Mouse (Mus musculus) heart, adult 18-20 months (tissue): ENCODE measurements around the gene Agt. TPM values are rescaled to one million over a fixed set of nuclear protein-coding genes. Genes with fewer than 3 reads are reported as not detected.

ENCODE experiments used
- DNase-seq, 2 experiments: peaks; one replicate each; pipeline ENCODE4 v3.0.0; 2021 to 2022; ENCODE audit warnings: mixed read lengths in 1 of 2
- long read RNA-seq, 2 experiments: library from polyadenylated mRNA; stranded (forward); transcript quantifications; one replicate each; pipeline ENCODE4 v2.0.0; 2021
- total RNA-seq, 2 experiments: library from RNA; stranded (reverse); gene quantifications; 2 replicates each; pipeline ENCODE4 v1.2.3; 2021

Gene Agt
- 1 to 10 TPM; 7.8 to 9.2 TPM for total RNA-seq
- long read RNA-seq, experiment 1, transcript Agt-201 (5 exons, 1,891 nt), result major isoform, 5 of 8 reads
- long read RNA-seq, experiment 1, partial matches to known transcripts, result 1 of 8 reads
- long read RNA-seq, experiment 1, other reads (novel, unspliced or antisense), result 2 of 8 reads
- long read RNA-seq, experiment 2, partial matches to known transcripts, result 2 of 5 reads
- long read RNA-seq, experiment 2, other reads (novel, unspliced or antisense), result 2 of 5 reads

DNA sequence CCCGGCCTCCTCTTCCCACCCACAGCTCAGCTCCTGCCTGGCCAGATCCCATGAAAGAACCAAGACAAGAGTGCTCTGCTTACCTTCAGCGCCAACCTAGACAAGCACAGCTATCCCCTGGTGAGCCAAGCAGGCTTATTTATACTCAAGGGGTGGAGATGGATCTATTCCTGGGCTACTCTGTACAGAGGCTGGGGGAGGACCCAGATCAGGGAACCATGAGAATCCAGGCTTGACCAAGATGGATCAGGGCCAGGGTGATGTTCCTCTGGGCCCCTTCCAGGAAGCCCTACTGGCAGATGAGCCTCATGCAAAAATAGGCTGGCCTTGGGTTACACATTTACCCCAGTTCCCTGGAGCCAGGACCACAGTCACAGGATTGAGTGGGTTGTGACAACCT lies at the start of gene Agt:
Gene Agt, minus strand, starts transcription at position 114 of the 400 bp plus-strand sequence.
- peak; percentile 83 to 87 for DNase-seq

DNA sequence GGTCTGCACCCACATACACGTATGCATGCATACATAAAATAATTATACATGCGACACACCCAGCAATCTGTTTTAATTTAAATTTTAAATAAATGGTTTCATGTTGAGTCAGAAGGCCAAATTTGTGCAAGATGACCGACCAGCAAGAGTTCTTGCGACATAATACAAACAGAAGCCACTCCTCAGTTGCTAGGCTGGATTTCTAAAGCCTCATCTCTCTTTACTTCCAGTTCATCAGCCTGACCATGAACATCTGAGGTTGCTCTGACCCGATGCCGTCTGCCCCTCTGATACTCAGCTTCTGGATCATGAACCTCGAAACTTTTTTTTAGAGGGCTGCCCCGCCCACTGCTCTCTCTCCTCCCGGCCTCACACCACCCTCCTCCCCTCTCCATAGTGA lies 48.7 kb upstream of the Agt start:
- DNase-seq, result no peak

GRCm38 (mm10) chr8:124617266-124617869 lies 47.9 kb upstream of the Agt start:
- DNase-seq, result peak; percentile 73 to 92

DNA sequence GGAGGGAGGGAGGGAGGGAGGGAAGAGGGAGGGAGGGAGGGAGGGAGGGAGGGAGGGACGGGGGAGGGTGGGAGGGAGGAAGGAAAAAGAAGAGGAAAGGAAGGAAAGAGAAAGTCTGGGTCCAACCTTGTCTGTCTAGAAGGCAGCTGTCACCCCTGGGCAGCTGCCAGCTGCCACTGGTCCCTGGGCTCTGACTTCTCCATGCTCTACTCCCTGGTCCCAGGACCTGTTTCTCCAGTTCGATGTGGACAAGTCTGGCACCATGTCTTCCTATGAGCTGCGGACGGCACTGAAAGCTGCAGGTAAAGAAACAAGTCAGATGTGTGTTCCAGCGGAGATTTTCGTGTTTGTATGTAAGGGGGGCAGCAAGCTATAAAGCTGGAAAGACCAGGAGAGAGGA lies 44.8 kb upstream of the Agt start:
- DNase-seq, result no peak

DNA sequence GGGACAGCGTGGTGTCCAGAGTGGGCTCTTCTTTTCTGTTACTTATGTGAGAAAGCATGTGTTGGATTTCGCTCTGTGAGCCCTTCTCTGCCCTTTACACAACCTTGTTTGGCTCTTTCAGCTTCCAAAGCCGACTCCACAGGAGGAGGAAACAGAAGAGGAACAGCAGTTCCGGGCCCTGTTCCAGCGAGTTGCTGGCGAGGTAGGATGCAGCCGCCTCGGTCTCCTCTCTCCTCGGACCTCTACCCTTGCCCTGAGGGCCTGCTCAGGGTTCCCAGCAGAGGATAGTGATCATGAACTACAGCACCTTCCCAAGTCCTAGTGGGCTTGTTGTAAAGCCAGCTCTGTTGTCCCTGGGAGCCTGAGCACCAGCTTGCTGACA lies 39.5 kb upstream of the Agt start:
- DNase-seq, result peak; percentile 9 to 17

DNA sequence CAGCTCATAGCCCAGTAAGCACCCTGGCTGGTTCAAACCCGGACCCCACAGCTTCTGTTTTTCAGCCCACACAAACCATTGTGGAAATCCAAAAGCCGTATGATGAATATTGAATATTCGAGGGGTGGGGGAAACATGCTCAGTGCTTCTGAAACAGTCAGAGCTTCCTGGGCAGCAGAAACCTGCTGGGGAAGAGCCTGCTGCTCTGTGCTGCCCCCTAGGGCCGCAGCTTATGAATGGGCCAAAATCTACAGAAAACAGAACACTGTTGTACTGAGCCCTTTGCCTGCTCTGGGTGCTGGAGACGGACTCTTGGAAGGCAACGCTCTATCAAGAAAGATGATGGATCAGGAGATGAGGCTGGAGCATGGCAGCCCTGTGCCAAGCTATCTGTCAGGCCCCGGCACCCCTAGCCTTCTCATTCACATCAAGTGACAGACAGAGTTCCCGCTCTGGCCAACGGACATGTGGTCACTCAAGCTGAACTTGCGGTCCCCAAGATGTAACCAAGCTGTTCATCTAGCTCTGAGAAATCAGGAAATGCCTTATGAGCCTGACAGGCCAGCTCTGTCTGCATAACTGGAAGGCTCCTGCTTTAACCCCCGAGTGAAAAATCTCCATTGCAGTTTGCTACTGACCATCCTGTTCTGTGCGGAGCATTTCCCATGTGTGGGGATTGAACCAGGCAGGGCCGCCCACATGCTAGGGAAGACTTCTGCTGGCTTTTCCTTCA lies 38.9 kb upstream of the Agt start:
- peak in 1 of 2 experiments; percentile 17 for DNase-seq

- DNase-seq, result no peak
Measured at GRCm38 (mm10) chr8:124604066-124604465, 34.6 kb upstream of the Agt start.

DNA sequence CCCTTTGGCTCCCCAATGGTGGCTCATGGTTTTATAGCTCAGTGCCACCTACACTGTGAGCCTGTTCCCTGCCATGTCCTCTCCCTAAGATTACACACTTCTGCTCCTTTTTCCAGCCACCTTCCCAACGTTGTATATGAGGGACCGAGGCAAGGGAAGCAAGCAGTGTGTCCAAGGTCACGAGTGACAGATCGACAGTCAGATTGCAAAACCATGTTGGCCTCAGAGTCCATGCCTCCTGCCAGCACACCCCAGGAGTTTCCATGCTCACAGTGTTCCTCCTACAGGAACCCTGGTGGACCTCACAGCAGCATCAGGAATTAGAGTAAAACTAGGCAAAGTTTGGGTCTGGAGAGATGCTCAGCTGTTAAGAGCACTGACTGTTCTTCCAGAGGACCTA lies 19.9 kb upstream of the Agt start:
- no peak for DNase-seq

GRCm38 (mm10) chr8:124586556-124586955 lies 17.1 kb upstream of the Agt start:
- DNase-seq, result peak in 1 of 2 experiments; percentile 23

DNA sequence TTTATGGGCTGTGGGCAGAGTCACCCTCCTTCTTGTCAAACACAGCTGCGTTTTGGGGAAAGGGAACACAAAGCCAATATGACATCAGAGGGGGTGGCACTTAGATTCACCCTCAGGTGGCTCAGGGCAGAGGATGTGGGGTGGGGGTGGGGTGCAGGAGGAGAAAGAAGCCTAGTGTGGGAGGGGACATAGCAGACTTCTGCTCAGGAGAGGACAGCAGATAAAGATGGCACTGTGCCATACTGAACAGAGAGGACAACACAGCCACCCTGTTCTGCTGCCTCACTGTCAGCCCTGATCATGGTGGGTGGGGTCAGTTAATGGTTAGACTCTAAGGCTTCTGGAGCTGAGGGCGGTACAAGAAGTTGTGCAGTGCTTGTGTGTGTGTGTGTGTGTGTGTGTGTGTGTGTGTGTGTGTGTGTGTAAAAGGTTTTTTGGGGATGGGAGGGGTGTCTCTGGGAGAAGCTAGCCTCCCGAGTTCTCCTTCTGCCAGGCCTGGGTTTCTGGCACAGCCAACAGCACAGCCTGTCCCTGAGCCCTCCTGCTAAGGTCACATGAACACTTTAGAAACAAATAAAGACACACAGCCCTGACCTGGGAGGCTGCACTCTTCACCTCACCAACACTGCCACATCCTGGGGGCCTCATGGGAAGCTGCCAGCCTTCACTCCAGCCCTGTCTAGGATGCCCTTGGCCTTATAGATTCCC lies 16.4 kb upstream of the Agt start:
- peak; percentile 59 to 78 for DNase-seq

DNA sequence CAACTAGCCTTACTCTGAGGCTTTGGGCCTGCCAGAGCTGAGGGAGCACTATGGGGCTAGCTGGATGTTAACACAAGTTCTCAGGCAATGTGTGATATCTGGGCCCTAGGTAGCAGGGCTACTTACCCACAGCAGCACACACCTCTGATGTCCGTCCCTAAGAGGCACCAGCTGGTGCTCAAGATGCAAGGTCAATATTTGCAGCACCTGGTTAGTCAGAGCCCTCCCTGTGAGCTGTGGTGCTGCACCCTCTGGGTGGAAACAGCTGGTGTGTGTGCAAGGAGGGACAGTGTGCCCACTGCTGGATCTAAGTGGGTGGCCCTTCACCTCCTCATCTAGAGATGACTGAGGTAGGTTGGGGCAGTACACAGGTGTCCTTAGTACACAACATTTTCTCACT lies 7.2 kb upstream of the Agt start:
- no peak for DNase-seq

GRCm38 (mm10) chr8:124575811-124576210 lies 6.3 kb upstream of the Agt start, which contains the start of gene Capn9:
Capn9 (plus strand) TSS chr8:124576111.
- no peak for DNase-seq

DNA sequence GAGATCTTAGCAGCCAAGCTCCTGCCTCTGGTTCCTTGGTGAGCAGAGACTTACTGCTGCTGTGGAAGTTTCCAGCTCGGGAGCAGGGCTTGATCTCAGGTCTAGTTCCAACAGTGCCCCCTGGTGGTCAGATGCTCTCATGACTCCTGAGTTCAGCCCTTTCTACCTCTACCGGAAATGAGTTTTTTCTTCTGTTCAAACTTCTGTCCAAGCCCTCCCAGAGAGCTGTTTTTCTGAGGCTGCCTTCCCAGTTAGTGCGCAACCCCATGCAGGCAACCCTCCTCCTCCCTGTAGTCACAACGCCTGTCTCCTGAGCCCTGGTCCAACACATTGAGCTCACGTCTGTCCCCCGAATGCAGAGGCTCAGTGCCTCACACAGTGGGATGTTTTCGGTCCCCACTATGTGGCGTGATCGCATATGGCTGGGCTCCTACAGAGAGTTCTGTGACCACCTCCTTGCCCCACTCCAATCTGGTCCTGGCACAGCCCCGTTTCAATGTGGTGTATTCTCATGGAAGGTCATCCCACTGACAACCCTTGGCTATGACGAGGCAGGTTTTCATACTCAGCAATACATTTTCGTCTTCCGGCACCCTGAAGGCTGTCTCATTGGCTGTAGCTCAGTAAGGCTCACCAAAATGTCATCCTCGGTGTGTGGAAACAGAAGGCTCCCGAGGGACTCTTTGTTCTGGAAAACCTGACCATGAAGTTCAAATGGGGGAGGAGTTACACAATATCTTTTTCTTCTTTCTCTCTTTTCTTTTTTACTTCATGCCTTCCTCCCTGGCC lies 4.2 kb upstream of the Agt start:
- DNase-seq, result peak; percentile 87 to 94

DNA sequence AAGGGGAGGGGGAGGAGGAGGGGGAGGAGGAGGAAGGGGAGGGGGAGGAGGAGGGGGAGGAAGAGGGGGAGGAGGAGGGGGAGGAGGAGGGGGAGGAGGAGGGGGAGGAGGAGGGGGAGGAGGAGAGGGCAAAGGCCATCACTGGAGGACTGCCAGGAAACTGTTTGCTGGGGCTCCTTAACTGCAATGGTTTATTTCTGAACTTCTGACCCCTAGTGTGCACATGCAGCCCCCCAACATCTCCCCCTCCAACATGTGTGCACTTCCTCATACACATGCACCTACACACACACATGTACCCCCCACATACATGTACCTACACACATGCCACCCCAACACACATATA lies 2.9 kb upstream of the Agt start:
- DNase-seq, result no peak

- DNase-seq, result peak; percentile 21 to 60
Measured at GRCm38 (mm10) chr8:124571732-124572429, 2.4 kb upstream of the Agt start.

GRCm38 (mm10) chr8:124569100-124569499 lies 406 bp downstream of the Agt start:
- peak; percentile 17 to 30 for DNase-seq

DNA sequence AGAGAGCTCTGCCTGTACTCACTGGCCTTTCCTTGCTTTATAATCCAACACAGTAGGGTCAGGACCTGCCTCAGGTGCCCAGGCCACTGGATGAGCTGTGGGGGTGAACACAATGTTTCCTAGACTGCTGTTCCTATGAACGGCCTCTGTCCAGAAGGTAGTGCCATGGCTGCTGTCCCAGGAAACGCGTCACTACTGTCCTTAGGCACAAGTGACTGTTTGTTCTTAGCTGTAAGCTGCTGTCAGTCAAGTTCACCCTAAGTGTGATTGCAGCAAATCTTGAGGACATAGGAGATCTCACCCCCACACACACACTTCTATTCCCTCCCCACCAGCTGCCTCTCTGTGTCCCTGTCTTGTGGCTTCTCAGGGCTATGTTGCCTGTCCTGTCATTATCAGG lies 1.9 kb downstream of the Agt start:
- peak; percentile 68 to 70 for DNase-seq

- DNase-seq, result no peak
Measured at GRCm38 (mm10) chr8:124567126-124567525, 2.4 kb downstream of the Agt start.

GRCm38 (mm10) chr8:124557476-124557875 lies 12.0 kb downstream of the Agt start:
- no peak for DNase-seq

DNA sequence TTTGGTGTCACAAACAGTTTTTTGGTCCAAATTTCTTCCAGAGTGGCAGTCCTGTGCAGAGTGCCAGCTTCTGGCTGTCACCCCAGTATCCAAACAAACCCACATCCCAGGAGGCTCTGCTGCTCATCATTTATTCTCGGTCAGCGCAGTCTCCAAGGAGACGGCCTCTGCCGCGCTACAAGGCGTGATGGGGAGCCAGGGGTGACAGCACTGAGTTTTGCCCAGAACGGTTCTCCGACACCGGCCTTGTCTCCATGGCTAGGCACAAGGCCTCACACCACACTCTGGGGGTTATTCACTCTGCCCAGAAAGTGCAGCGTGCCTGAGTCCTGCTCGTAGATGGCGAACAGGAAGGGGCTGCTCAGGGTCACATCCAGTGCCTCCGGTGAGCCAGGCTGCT lies 12.8 kb downstream of the Agt start:
- DNase-seq, result no peak

DNA sequence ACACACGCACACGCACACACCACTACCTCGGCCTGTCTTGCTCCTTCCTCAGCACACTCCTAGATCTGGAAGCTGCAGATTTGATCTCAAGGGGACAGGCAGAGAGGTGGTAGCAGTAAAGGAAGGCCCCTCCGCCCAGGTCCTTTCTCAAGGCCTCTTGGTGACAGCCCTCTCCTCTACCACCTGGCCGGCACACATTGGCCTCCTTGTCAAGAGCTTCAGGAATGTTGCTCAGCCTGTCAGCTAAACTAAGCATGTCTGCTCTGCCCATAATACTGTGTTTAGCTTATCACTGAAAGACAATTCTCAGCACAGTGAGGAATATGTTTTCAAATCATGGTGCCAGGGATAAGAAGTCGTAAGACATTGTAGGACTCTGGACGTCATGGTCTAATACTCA lies 13.3 kb downstream of the Agt start:
- DNase-seq, result no peak
